Mouse (Mus musculus): ENCODE measurements around the gene Phex.

GRCm38 (mm10) chrX:157144675-157145074, 270.4 kb downstream of the Phex start:
- TF ChIP-seq POLR2A (IDR thresholded peaks at IDR 0.05; ENCODE audit: borderline replicate concordance, control insufficient read depth, low read depth, low read length) (no peak), CTCF (IDR thresholded peaks at IDR 0.05; ENCODE audit: control insufficient read depth, insufficient read depth, low read length) (no peak)
